Mouse (Mus musculus) heart, embryonic 16.5 days (tissue): Measurements from ENCODE around the gene Psmb6. TPM values are rescaled to one million over a fixed set of nuclear protein-coding genes. Genes with fewer than 3 reads are reported as not detected.
"Not testable (repeated sequence)": the region's sequence is repeated elsewhere in the genome, so short reads cannot be mapped to it uniquely, and the experiment has no call there.

Source experiments
- ATAC-seq: fragments of 200-750 bp; cut with Nextera tagmentation; replicated peaks from 2 replicates; pipeline ENCODE4 v1.8.0; 2017; ENCODE audit warnings: moderate number of reproducible peaks; ENCODE audit not compliant: insufficient read depth, low FRiP score; ENCODE audit errors: extremely low read depth
- H3K27ac ChIP-seq: fragments of 300-500 bp; sonication (generic); 2 replicates; pipeline ENCODE4 v1.5.1; 2014; ENCODE audit warnings: mild to moderate bottlenecking, low read length, control low read depth, moderate library complexity
- H3K27me3 ChIP-seq: fragments of 300-500 bp; sonication (generic); 2 replicates; pipeline ENCODE4 v1.6.1; 2014; ENCODE audit warnings: low read length, mixed read lengths; ENCODE audit not compliant: control insufficient read depth, insufficient read depth
- H3K36me3 ChIP-seq: fragments of 300-500 bp; sonication (generic); 2 replicates; pipeline ENCODE4 v1.6.1; 2014; ENCODE audit not compliant: control insufficient read depth, insufficient read depth
- H3K4me1 ChIP-seq: fragments of 300-500 bp; sonication (generic); 2 replicates; pipeline ENCODE4 v1.6.1; 2014; ENCODE audit warnings: low read length, mixed read lengths; ENCODE audit not compliant: control insufficient read depth, insufficient read depth
- H3K4me2 ChIP-seq: fragments of 300-500 bp; sonication (generic); 2 replicates; pipeline ENCODE4 v1.6.1; 2014; ENCODE audit warnings: low read depth, mild to moderate bottlenecking, control low read depth, low read length
- H3K4me3 ChIP-seq: fragments of 300-500 bp; sonication (generic); 2 replicates; pipeline ENCODE4 v1.5.1; 2014; ENCODE audit warnings: mild to moderate bottlenecking, control low read depth, low read length
- H3K9ac ChIP-seq: fragments of 300-500 bp; sonication (generic); 2 replicates; pipeline ENCODE4 v1.6.1; 2014; ENCODE audit warnings: low read length, control low read depth
- H3K9me3 ChIP-seq: fragments of 300-500 bp; sonication (generic); replicated peaks from 2 replicates; pipeline ENCODE4 v1.6.1; 2016; ENCODE audit warnings: low read length; ENCODE audit not compliant: control insufficient read depth
- WGBS: fragments of 180-500 bp; shearing (Covaris S2); extraction: QIAGEN DNeasy Blood & Tissue Kit; methylation state at CpG from one replicate; pipeline ENCODE4 v1.1.7; 2014; 5-methylcytosine and 5-hydroxymethylcytosine counted together
- polyA plus RNA-seq: library from polyadenylated mRNA; unstranded; fragments of >200 nt; fragmentation: Nextera tagmentation; extraction: Ambion mirVana; gene quantifications from 2 replicates; pipeline ENCODE4 v1.2.1, GENCODE M21; 2015

Psmb6 gene
- polyA plus RNA-seq, 1 experiment from 2014 or later: 623 TPM

DNA sequence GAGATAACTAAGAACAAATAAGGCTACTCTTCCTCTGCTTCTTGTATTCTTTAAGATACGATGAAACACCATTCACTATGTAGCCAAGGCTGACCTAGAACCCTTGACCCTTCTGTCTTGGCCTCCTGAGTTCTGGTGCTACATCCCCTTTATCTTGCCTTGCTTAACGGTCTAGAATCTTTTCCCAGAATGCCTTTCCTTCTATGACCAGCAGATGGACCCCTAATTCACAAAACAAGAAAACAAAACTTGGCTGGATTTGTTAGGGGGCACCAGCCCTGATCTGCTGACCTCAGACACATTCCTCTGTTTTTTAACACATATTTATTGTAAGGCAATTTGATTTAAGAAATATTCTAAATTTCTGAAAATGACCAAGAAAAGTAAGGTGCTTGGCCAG lies 8.8 kb upstream of the Psmb6 start:
- Histone ChIP-seq H3K27me3 (no peaks in the 10 kb centered on the region), H3K9ac (no peak overlapping the region), H3K4me1 (peaks cover 4% of the 10 kb centered on the region; the same call in 1 of the 2 replicates), H3K4me3 (no peak overlapping the region), H3K36me3 (no peaks in the 10 kb centered on the region), H3K27ac (no peak overlapping the region), H3K4me2 (no peak overlapping the region), H3K9me3 (no peaks in the 10 kb centered on the region)
- WGBS: 13% methylated on average over 2 of the region's 2 CpGs
- no peak for ATAC-seq

DNA sequence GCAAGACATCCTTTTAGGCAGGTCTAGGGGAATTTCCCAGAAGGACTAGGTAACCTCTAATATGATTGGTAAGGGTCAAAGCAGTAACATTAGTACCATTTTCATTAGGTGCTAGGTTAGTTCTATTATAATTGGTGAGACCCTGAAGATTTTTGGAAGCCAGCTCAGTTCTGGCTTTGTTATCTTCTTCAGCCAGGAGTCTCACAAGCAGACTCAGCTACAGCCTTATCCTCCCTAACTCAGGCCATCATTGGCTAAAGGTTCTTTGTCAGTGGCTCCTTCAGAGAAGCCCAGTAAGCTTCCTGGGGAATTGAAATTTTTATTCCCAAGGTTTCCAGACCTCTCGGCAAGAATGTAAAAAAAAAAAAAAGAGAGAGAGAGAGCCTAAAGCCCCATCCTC lies 6.7 kb upstream of the Psmb6 start:
- Histone ChIP-seq H3K36me3 (no peaks in the 10 kb centered on the region), H3K27me3 (no peaks in the 10 kb centered on the region), H3K4me3 (no peak overlapping the region), H3K27ac (no peak overlapping the region), H3K4me1 (peaks cover 4% of the 10 kb centered on the region; the same call in 1 of the 2 replicates), H3K9me3 (no peaks in the 10 kb centered on the region), H3K9ac (no peak overlapping the region), H3K4me2 (no peak overlapping the region)
- 74% methylated on average over 1 of the region's 1 CpGs for WGBS
- ATAC-seq: no peak

DNA sequence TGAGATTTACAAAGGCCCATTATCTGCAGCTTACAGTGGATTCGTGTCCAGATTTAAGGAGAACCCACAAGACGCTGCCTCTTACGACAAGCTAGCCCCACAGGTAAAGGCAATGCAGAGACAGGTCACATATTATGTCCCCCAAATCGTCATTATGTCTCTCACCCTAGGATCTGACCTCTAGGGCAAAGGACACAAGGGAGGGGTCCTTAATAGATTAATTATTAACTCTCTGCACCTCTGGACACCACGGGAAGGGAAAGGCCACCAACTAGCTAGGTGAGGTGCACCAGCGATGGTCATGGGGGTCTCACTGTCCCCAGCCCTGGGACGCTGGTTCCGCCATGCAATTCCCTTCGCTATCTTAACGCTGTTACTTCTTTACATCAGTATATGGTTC lies 6.2 kb upstream of the Psmb6 start, which contains the start of gene Gltpd2:
Gltpd2 (plus strand) TSS at position 274 of the 400 bp plus-strand sequence.
- no peaks in the 10 kb centered on the region for H3K36me3 ChIP-seq
- peaks cover 4% of the 10 kb centered on the region; the same call in 1 of the 2 replicates for H3K4me1 ChIP-seq
- peak within 1 kb of the TSS; percentile 42 for H3K4me3 ChIP-seq
- WGBS: 88% methylated on average over 10 of the region's 10 CpGs
- H3K27me3 ChIP-seq: no peaks in the 10 kb centered on the region
- H3K9me3 ChIP-seq: no peaks in the 10 kb centered on the region
- no peak for ATAC-seq
- H3K4me2 ChIP-seq: peak within 1 kb of the TSS; percentile 70
- H3K9ac ChIP-seq: peak within 1 kb of the TSS; percentile 68
- H3K27ac ChIP-seq: peak within 1 kb of the TSS; percentile 61

DNA sequence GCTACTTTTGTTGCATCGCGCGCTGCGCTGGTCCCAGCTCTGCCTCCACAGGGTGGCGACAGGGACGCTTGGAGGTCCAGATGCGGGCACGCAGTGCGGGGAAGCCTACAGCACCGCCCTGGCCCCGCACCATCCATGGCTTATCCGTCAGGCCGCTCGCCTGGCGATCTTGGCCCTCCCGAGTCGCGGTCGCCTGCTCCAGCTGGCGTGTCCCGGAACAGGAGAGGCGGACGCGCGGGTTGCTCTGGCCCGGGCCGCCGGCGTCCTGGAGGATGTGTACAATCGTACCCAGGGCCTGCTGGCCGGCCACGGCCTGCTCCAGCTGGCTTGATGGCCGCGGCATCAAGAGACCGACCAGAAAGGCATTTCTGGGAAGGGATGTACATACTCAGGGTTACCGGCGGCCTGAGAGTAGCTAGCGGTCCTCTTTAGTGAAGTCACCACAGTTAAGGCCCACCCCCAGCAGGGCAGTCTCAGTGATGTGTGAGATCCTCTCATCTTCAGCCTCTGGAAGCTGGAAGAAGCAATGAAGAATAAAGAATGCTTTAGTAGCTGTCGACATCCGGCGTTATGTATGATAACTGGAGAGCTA lies 4.9 kb upstream of the Psmb6 start:
- Histone ChIP-seq H3K9ac (peak overlapping the region; percentile 68), H3K36me3 (no peaks in the 10 kb centered on the region), H3K27ac (peak overlapping the region; percentile 61), H3K4me1 (peaks cover 6% of the 10 kb centered on the region; the same call in 1 of the 2 replicates), H3K27me3 (no peaks in the 10 kb centered on the region), H3K4me2 (peak overlapping the region; percentile 70), H3K9me3 (no peaks in the 10 kb centered on the region), H3K4me3 (peak overlapping the region; percentile 42)
- ATAC-seq: peak; percentile 30
- WGBS: 9% methylated on average over 41 of the region's 41 CpGs

DNA sequence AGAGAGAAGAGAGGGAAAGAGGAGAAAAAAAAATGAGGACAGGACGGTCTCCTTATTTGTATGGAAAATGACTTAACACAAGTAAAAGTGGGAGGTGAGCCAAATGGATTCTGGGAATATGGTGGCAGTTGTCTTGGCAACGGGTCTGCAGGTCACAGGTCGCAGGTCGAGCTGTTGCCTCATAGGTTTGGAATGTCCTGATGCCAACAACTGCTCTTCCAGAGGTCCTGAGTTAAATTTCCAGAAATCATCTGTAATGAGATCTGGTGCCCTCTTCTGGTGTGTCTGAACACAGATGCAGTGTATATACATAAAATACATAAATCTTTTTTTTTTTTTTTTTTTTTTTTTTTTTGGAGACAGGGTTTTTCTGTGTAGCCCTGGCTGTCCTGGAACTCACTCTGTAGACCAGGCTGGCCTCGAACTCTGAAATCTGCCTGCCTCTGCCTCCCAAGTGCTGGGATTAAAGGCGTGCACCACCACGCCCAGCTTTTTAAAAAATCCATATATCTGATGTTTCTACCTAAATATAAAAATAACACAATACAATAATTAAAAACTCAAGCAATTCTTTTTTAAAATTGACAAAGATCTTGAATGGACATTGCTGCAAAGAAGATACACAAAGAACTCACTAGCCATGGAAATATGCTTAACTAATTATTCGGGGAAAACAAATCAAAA lies 1.7 kb upstream of the Psmb6 start:
- ATAC-seq, H3K27me3 ChIP-seq, H3K9ac ChIP-seq, H3K27ac ChIP-seq, H3K4me2 ChIP-seq, H3K4me3 ChIP-seq, H3K9me3 ChIP-seq: not testable (repeated sequence)
- Histone ChIP-seq H3K4me1 (peaks cover 12% of the 10 kb centered on the region), H3K36me3 (peaks cover 22% of the 10 kb centered on the region)
- WGBS: 89% methylated on average over 8 of the region's 8 CpGs

DNA sequence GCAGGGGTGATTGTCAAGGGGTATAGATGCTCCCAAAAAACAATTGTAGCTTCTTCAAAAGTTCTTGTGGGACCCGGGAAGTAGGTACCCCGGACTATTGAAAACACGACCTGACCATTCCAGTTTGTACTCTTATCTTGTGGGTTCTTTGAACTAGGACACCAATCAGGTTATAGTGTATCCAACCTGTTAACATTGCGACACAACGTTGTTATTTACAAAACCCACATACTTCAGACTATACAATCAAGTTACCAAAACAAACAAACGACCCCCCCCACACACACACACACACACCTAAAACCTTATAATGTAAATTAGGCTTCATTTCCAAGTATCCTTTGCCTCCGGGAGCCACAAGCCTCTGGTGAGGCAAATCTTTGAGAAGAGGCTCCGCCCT lies 385 bp upstream of the Psmb6 start:
- ATAC-seq: peak; percentile 11; the same call in 1 of the 2 replicates
- no peak overlapping the region for H3K27ac ChIP-seq
- 5% methylated on average over 8 of the region's 8 CpGs for WGBS
- H3K4me3 ChIP-seq: peak overlapping the region; percentile 71
- peak overlapping the region; percentile 62 for H3K4me2 ChIP-seq
- H3K9me3 ChIP-seq: no peaks in the 10 kb centered on the region
- peaks cover 26% of the 10 kb centered on the region for H3K36me3 ChIP-seq
- H3K27me3 ChIP-seq: no peaks in the 10 kb centered on the region
- peaks cover 12% of the 10 kb centered on the region for H3K4me1 ChIP-seq
- peak overlapping the region; percentile 51; the same call in 1 of the 2 replicates for H3K9ac ChIP-seq

DNA sequence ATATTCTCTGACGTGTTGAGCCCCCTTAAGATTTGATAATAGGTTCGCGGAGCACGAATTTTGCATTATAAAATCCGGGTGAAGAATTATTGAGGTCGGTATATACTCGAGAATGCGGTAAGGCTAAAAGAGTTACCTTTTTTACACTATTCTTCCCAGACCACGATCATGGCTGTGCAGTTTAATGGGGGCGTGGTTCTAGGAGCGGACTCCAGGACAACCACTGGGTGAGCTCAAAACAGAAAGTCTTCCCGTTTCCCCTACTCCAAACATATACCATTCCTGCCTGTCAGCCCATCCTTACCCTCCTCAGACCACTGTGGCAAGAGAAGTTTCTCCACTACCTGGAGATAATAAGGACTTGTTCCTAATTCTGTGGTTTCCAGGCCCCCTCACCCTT lies 559 bp downstream of the Psmb6 start:
- H3K36me3 ChIP-seq: peaks cover 26% of the 10 kb centered on the region
- peak overlapping the region; percentile 71 for H3K4me3 ChIP-seq
- H3K9ac ChIP-seq: peak overlapping the region; percentile 76
- no peaks in the 10 kb centered on the region for H3K9me3 ChIP-seq
- peak overlapping the region; percentile 68 for H3K4me2 ChIP-seq
- no peak for ATAC-seq
- no peaks in the 10 kb centered on the region for H3K27me3 ChIP-seq
- no peak overlapping the region for H3K27ac ChIP-seq
- peaks cover 8% of the 10 kb centered on the region for H3K4me1 ChIP-seq
- 1% methylated on average over 12 of the region's 12 CpGs for WGBS

DNA sequence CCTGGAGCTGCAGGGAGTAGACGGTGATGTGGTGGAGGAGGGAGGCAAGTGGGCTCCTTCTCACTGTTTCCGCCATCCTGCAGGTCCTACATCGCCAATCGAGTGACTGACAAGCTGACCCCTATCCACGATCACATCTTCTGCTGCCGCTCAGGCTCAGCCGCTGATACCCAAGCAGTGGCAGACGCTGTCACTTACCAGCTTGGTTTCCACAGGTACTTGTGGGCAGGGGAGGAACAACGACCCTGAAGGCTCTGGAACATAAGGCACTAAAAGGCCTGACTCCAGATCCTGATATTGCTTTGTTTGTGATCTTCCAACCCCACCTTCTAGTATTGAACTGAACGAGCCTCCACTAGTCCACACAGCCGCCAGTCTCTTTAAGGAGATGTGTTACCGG lies 1.0 kb downstream of the Psmb6 start:
- ATAC-seq: no peak
- H3K36me3 ChIP-seq: peaks cover 26% of the 10 kb centered on the region
- peak overlapping the region; percentile 68 for H3K4me2 ChIP-seq
- H3K4me3 ChIP-seq: peak overlapping the region; percentile 71; the same call in 1 of the 2 replicates
- WGBS: 85% methylated on average over 12 of the region's 12 CpGs
- peaks cover 8% of the 10 kb centered on the region for H3K4me1 ChIP-seq
- no peak overlapping the region for H3K27ac ChIP-seq
- no peaks in the 10 kb centered on the region for H3K9me3 ChIP-seq
- no peak overlapping the region; the same call in 1 of the 2 replicates for H3K9ac ChIP-seq
- no peaks in the 10 kb centered on the region for H3K27me3 ChIP-seq

DNA sequence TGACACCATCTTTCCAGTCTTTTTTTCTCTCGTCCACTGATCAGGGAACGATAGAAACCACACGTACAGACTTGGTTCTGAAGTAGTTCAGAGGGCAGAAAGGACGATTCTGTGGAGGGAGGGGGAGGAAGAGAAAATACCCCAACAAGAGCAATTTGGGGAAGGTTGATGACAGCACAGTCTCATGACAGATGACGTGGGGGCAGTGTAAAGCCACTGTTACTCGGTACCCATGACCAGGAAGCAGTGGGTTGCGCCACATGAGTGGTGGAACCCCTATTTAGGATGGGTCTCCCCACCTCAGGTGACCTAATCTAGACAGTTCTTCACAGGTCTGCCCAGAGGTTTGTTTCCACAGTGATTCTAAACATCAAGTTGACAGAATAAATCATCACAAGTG lies 3.4 kb downstream of the Psmb6 start:
- H3K4me3 ChIP-seq: no peak overlapping the region
- 80% methylated on average over 7 of the region's 7 CpGs for WGBS

More for the DNA sequence above, 3.4 kb downstream of the Psmb6 start:
- peaks cover 8% of the 10 kb centered on the region for H3K4me1 ChIP-seq
- H3K9me3 ChIP-seq: no peaks in the 10 kb centered on the region
- no peak overlapping the region for H3K9ac ChIP-seq
- H3K27me3 ChIP-seq: no peaks in the 10 kb centered on the region
- no peak for ATAC-seq
- no peak overlapping the region for H3K4me2 ChIP-seq
- H3K36me3 ChIP-seq: peaks cover 26% of the 10 kb centered on the region
- no peak overlapping the region for H3K27ac ChIP-seq
